Mouse (Mus musculus): Measurements from ENCODE around the gene Erbb4. TPM values are rescaled to one million over a fixed set of nuclear protein-coding genes. Genes with fewer than 3 reads are reported as not detected.
A peak's percentile ranks its signal among the peaks of the same experiment; 100 is the strongest.

Gene Erbb4
- polyA plus RNA-seq, 1 experiment from 2014 or later: 10.3 TPM

GRCm38 (mm10) chr1:68275819-68276218, 832.0 kb downstream of the Erbb4 start:
- in situ Hi-C loops (cut with MboI; ENCODE audit: low pct_unique_long_range_greater_than_20kb): no loop called here
- POLR2A ChIA-PET: no interaction called here
- TF ChIP-seq CTCF (IDR thresholded peaks at IDR 0.05): no peak
- DNase-seq (ENCODE audit: low read depth, low spot score) (no peak), ATAC-seq (no peak)
- CTCF ChIA-PET: no interaction called here
- H3K27me3 ChIP-seq: no peaks in the 10 kb centered on the region

DNA sequence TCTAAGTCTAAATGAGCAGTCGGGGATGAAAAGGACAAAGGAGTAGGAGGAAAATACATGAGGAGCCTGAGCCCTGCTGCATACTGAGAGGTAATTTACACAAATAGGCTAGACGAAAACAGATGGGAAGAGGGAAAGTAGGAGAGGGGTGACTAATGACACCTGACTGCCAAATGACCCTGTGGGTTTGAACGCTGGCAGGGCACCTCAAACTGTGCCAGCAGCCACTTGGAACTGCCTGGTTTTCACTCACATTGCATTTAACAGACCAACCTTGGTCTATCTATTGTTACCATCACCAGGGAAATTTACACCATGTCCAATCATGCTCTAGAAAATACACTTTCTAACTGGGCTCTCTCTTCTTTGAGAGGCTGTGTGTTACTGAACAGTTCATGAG, 929.3 kb downstream of the Erbb4 start:
- ATAC-seq: no peak
- in situ Hi-C loops (cut with MboI; ENCODE audit: low pct_unique_long_range_greater_than_20kb): no loop called here
- CTCF ChIA-PET: no interaction called here
- no peak for TF ChIP-seq CTCF (IDR thresholded peaks at IDR 0.05)
- DNase-seq (ENCODE audit: low read depth, low spot score): no peak
- no peaks in the 10 kb centered on the region for H3K27me3 ChIP-seq
- POLR2A ChIA-PET: no interaction called here

DNA sequence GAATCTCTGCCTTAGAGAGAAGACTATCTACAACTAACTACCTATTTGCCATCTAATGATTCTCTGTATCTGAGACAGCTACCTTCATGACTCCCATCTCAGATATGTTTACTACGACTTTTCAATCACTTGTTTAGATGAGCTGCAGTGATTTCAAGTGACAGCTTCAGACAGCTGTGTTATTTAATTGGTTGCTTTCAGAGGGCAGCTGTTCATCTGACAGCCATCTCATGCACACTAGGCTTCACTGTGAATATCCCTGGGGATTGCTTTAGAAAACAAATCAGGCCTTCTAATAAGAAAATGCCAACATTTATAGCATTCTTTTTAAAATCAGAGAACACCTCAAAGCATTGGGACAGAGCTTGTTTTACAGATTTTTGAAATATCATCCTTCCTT, 952.6 kb downstream of the Erbb4 start:
- in situ Hi-C loops (cut with MboI; ENCODE audit: low pct_unique_long_range_greater_than_20kb): no loop called here
- CTCF ChIA-PET: no interaction called here
- DNase-seq (ENCODE audit: low read depth, low spot score) (no peak), ATAC-seq (no peak)
- H3K27me3 ChIP-seq: no peaks in the 10 kb centered on the region
- POLR2A ChIA-PET: no interaction called here
- TF ChIP-seq CTCF (IDR thresholded peaks at IDR 0.05): no peak

GRCm38 (mm10) chr1:68150572-68150971, 957.3 kb downstream of the Erbb4 start:
- ATAC-seq (no peak), DNase-seq (ENCODE audit: low read depth, low spot score) (no peak)
- POLR2A ChIA-PET: no interaction called here
- CTCF ChIA-PET: no interaction called here
- in situ Hi-C loops (cut with MboI; ENCODE audit: low pct_unique_long_range_greater_than_20kb): no loop called here
- H3K27me3 ChIP-seq: no peaks in the 10 kb centered on the region
- peak; percentile 55 for TF ChIP-seq CTCF (IDR thresholded peaks at IDR 0.05)

GRCm38 (mm10) chr1:68142562-68143350, 965.1 kb downstream of the Erbb4 start:
- ChIA-PET CTCF (interaction anchor here (1.1 to 1.4 kb wide), 2 partner anchors 18 to 26 kb away, joined by 4 to 5 read pairs; no protein-coding TSS in a partner anchor), POLR2A (no interaction called here)
- in situ Hi-C loops (cut with MboI; ENCODE audit: low pct_unique_long_range_greater_than_20kb): no loop called here
- no peak for TF ChIP-seq CTCF (IDR thresholded peaks at IDR 0.05)
- no peaks in the 10 kb centered on the region for H3K27me3 ChIP-seq
- DNase-seq (ENCODE audit: low read depth, low spot score) (peak; percentile 63), ATAC-seq (peak; percentile 96)

DNA sequence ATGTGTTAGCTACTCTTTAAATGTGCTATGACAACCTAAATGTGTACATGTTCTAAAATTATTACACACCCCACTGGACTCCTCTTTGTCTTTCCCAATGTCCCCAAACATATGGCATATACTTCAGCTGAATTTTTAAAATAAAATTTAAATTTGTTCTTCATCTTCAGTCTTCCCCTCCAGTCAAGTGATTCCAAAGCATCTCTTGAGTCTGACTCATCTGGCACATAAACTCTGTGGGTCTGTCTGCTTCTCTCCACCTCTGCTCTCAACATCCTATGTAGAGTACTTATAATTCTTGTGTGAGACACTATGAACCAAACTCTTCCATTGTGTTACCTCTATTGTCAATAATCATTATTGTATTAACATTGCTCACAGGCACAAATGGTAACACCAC, 972.9 kb downstream of the Erbb4 start:
- TF ChIP-seq CTCF (IDR thresholded peaks at IDR 0.05): no peak
- CTCF ChIA-PET: interaction anchor here (1.0 to 3.5 kb wide), 2 partner anchors 19 to 27 kb away, joined by 3 to 10 read pairs; no protein-coding TSS in a partner anchor
- no peak for ATAC-seq
- no peak for DNase-seq (ENCODE audit: low read depth, low spot score)
- no peaks in the 10 kb centered on the region for H3K27me3 ChIP-seq
- POLR2A ChIA-PET: no interaction called here
- in situ Hi-C loops (cut with MboI; ENCODE audit: low pct_unique_long_range_greater_than_20kb): no loop called here

- DNase-seq (ENCODE audit: low read depth, low spot score): no peak
- CTCF ChIA-PET: interaction anchor here (1.0 to 3.5 kb wide), 2 partner anchors 18 to 28 kb away, joined by 3 to 10 read pairs; no protein-coding TSS in a partner anchor
- H3K27me3 ChIP-seq: no peaks in the 10 kb centered on the region
Observed at GRCm38 (mm10) chr1:68134450-68134849, 973.4 kb downstream of the Erbb4 start.

DNA sequence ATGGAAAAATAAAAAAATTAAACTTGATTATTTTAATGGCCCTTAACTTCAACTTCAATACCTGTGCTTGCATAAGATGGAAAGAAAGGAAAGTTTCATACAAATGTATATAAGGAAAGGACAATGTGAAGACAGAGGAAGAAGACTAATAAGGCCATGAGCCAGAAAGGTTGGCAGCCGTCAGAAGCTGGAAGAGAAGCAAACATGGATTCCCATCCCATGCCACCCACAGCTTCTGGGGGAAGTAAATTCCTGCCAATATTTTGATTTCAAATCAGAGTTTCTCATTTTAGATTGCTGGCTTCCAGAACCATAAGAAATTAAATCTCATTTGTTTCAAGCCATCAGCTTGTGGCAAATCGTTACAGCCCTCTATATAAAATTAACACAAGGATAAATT, 984.3 kb downstream of the Erbb4 start:
- H3K27me3 ChIP-seq: no peaks in the 10 kb centered on the region
- TF ChIP-seq CTCF (IDR thresholded peaks at IDR 0.05): no peak
- ChIA-PET CTCF (interaction anchor here (0.7 to 1.6 kb wide), 3 partner anchors 9 to 20 kb away, joined by 3 to 4 read pairs (median 4); no protein-coding TSS in a partner anchor), POLR2A (no interaction called here)
- DNase-seq (ENCODE audit: low read depth, low spot score) (no peak), ATAC-seq (no peak)
- in situ Hi-C loops (cut with MboI; ENCODE audit: low pct_unique_long_range_greater_than_20kb): no loop called here

More at GRCm38 (mm10) chr1:68134450-68134849, 973.4 kb downstream of the Erbb4 start:
- POLR2A ChIA-PET: no interaction called here
- in situ Hi-C loops (cut with MboI; ENCODE audit: low pct_unique_long_range_greater_than_20kb): no loop called here
- TF ChIP-seq CTCF (IDR thresholded peaks at IDR 0.05): no peak
- ATAC-seq: no peak

GRCm38 (mm10) chr1:68120364-68120763, 987.5 kb downstream of the Erbb4 start:
- DNase-seq (ENCODE audit: low read depth, low spot score): no peak
- in situ Hi-C loops (cut with MboI; ENCODE audit: low pct_unique_long_range_greater_than_20kb): no loop called here
- no peak for ATAC-seq
- no peak for TF ChIP-seq CTCF (IDR thresholded peaks at IDR 0.05)
- POLR2A ChIA-PET: no interaction called here
- CTCF ChIA-PET: no interaction called here
- H3K27me3 ChIP-seq: no peaks in the 10 kb centered on the region

- in situ Hi-C loops (cut with MboI; ENCODE audit: low pct_unique_long_range_greater_than_20kb): loop anchor here (10.0 kb wide), 1 partner anchor 999 kb away; no protein-coding TSS in a partner anchor
- TF ChIP-seq CTCF (IDR thresholded peaks at IDR 0.05): no peak
- peak; percentile 15 for DNase-seq (ENCODE audit: low read depth, low spot score)
Observed at GRCm38 (mm10) chr1:68115721-68116120, 992.1 kb downstream of the Erbb4 start.

GRCm38 (mm10) chr1:68106543-68106860, 1001.4 kb downstream of the Erbb4 start:
- H3K27me3 ChIP-seq: no peaks in the 10 kb centered on the region
- CTCF ChIA-PET: interaction anchor here (1.1 to 1.9 kb wide), 2 partner anchors 9 to 17 kb away, joined by 3 to 11 read pairs; no protein-coding TSS in a partner anchor
- DNase-seq (ENCODE audit: low read depth, low spot score) (no peak), ATAC-seq (no peak)
- peak; percentile 66 for TF ChIP-seq CTCF (IDR thresholded peaks at IDR 0.05)
- in situ Hi-C loops (cut with MboI; ENCODE audit: low pct_unique_long_range_greater_than_20kb): no loop called here
- POLR2A ChIA-PET: no interaction called here

More at GRCm38 (mm10) chr1:68115721-68116120, 992.1 kb downstream of the Erbb4 start:
- peak; percentile 96 for ATAC-seq
- H3K27me3 ChIP-seq: no peaks in the 10 kb centered on the region
- ChIA-PET POLR2A (no interaction called here), CTCF (interaction anchor here (1.1 to 3.0 kb wide), 7 partner anchors 10 to 1002 kb away, joined by 3 to 11 read pairs (median 4); no protein-coding TSS in a partner anchor)
